Mouse (Mus musculus) right cerebral cortex, adult 18-20 months (tissue): ENCODE data around the gene BC005537.
"Not testable (repeated sequence)": the region's sequence is repeated elsewhere in the genome, so short reads cannot be mapped to it uniquely, and the experiment has no call there.

Experiments used
- DNase-seq: peaks from one replicate; pipeline ENCODE4 v3.0.0; 2022; ENCODE audit warnings: mixed read lengths

BC005537 gene

GRCm38 (mm10) chr13:24801308-24801921 is at the start of gene BC005537:
TSS of gene BC005537 (plus strand) at chr13:24801657.
- peak; percentile 26 for DNase-seq

- DNase-seq = no peak
These were observed 44.7 kb upstream of the BC005537 start for GRCm38 (mm10) chr13:24756756-24757155.

GRCm38 (mm10) chr13:24757820-24758564 is 43.5 kb upstream of the BC005537 start:
- no peak for DNase-seq

- no peak for DNase-seq
These were observed 42.0 kb upstream of the BC005537 start for GRCm38 (mm10) chr13:24759451-24759850.

GRCm38 (mm10) chr13:24760351-24760870 is 41.0 kb upstream of the BC005537 start:
- no peak for DNase-seq

- DNase-seq = no peak
These were observed 40.4 kb upstream of the BC005537 start for GRCm38 (mm10) chr13:24761083-24761402.

GRCm38 (mm10) chr13:24761403-24762227 is 39.8 kb upstream of the BC005537 start, which contains the start of gene Gmnn:
TSS of gene Gmnn (minus strand) at chr13:24761923.
- DNase-seq = peak; percentile 89

- no peak for DNase-seq
These were observed 39.2 kb upstream of the BC005537 start for GRCm38 (mm10) chr13:24762254-24762653.

GRCm38 (mm10) chr13:24767809-24768208 is 33.6 kb upstream of the BC005537 start:
- not testable (repeated sequence) for DNase-seq

GRCm38 (mm10) chr13:24771482-24771881 is 30.0 kb upstream of the BC005537 start:
- DNase-seq = not testable (repeated sequence)

GRCm38 (mm10) chr13:24776146-24776844 is 25.2 kb upstream of the BC005537 start:
- peak; percentile 42 for DNase-seq

GRCm38 (mm10) chr13:24778026-24778425 is 23.4 kb upstream of the BC005537 start:
- DNase-seq = no peak

GRCm38 (mm10) chr13:24778706-24779380 is 22.6 kb upstream of the BC005537 start:
- no peak for DNase-seq

GRCm38 (mm10) chr13:24781916-24782315 is 19.5 kb upstream of the BC005537 start:
- DNase-seq = no peak

- DNase-seq = peak; percentile 53
These were observed 15.4 kb upstream of the BC005537 start for GRCm38 (mm10) chr13:24786014-24786490.

GRCm38 (mm10) chr13:24787477-24787876 is 14.0 kb upstream of the BC005537 start:
- no peak for DNase-seq

GRCm38 (mm10) chr13:24791349-24791748 is 10.1 kb upstream of the BC005537 start:
- no peak for DNase-seq

- peak; percentile 52 for DNase-seq
These were observed 8.9 kb upstream of the BC005537 start for GRCm38 (mm10) chr13:24792411-24793045.

GRCm38 (mm10) chr13:24798686-24799085 is 2.8 kb upstream of the BC005537 start:
- DNase-seq = no peak

- DNase-seq = no peak
These were observed 2.1 kb upstream of the BC005537 start for GRCm38 (mm10) chr13:24799378-24799777.

GRCm38 (mm10) chr13:24799925-24800673 is 1.4 kb upstream of the BC005537 start:
- DNase-seq = peak; percentile 34
